Mouse (Mus musculus): ENCODE measurements around the gene Cxxc4. TPM values are rescaled to one million over a fixed set of nuclear protein-coding genes. Genes with fewer than 3 reads are reported as not detected.
"Not testable (repeated sequence)": the region's sequence is repeated elsewhere in the genome, so short reads cannot be mapped to it uniquely, and the experiment has no call there.

Cxxc4 gene
- total RNA-seq (2021), result 10 to 100 TPM; 12.3 to 15.4 TPM
- long read RNA-seq, partial matches to known transcripts, result 9 of 11 reads
- long read RNA-seq, other reads (novel, unspliced or antisense), result 2 of 11 reads

DNA sequence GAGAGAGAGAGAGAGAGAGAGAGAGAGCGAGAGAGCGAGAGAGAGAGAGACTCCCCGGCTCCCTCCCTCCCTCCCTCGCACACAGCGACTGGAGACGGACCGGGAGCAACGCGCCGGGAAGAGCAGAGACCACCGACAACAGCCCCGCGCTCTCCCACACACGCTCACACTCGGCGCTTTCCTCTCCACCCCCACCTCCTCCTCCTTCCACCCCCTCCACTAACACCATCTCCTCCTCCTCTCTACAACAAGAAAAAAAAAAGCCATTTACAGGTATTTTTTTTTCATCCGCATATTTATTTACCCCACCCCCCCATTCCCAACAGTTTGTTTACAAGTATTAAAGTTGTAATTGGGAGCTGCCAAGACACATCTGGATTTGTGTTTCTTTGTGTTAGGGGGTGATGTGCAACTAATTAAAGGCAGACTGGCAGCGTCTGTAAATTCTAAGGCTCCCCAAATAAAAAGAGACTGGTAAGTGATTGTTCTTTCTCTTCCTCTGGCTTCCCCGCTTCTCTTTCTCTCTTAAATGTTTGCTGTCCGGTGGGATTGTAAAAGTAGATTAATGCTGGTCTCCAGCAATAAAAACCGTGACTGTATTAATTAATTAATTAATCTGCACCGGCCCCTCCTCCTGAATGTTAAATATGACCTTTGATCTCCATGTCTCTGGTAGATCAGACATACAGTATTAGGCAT lies at the start of gene Cxxc4:
TSS of gene Cxxc4 (plus strand) at position 71 of the 699 bp plus-strand sequence.
- DNase-seq (ENCODE audit: low spot score in 2 of 2), result no peak

DNA sequence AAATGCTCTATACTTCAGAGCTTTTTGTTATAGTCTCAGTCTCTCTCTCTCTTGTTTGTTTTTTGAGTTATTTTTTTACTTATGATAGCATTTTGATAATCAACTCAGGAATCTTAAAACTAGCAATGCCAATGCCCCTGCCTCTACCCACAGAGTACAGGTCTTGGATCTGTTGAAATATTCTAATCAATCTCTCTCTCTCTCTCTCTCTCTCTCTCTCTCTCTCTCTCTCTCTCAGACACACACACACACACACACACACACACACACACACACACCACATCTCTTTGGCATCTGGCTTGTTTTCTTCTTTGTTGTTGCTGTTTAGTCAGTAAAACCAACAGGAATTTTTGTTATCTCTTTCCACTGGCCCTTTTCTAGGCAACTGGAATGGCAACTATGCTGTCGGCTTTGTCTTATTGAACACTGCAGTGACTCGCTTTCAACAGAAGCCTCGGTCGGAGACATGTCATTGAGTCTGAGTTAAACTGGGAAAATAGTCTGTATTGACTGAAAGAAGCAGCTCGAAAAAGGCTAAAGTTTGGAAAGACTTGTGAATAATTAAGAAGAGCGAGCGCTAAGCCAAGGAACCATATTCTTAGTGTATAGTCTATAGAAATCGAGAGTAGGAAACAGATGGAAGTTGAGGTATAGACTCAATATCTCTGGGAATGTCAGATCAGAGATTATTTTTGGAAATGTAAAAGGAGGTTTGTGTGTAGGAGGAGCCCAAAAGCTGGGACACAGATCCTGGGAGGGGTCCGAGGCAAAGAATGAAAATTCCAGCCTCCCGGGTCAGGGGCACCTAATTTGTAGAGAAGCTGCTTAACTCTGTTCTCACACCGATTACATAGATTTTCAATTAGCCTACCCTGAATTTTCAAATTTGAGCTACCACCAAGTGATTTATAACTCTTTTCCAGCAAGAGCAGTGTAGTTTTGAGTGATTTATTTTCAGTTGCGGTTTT lies 47.0 kb upstream of the Cxxc4 start:
- no peak for DNase-seq (ENCODE audit: low spot score in 2 of 2)

DNA sequence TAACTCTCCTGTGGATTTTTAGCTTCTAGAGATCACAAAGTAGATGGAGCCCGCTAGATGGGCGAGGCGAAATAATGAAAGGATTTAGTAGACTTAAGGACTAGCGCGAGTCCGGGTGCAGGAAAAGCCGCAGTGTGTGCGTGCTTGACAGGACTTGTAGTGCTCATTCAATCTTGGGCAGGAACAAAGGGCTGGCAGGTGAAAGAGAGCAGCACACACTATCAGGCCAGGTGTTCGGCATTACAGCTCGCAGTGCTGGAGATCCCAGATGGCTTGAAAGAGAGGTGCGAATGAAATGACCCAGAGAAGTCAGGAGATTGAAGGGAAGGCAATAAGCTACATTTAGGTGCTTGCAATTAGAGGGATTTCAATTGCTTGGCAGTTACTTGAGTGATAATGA lies 46.2 kb upstream of the Cxxc4 start:
- no peak for DNase-seq (ENCODE audit: low spot score in 2 of 2)

GRCm38 (mm10) chr3:134199892-134200291 lies 36.4 kb upstream of the Cxxc4 start:
- DNase-seq (ENCODE audit: low spot score in 2 of 2), result no peak

- peak in 1 of 2 experiments; percentile 16 for DNase-seq (ENCODE audit: low spot score in 2 of 2)
Observed at GRCm38 (mm10) chr3:134206624-134207023, 29.7 kb upstream of the Cxxc4 start.

- DNase-seq (ENCODE audit: low spot score in 2 of 2), result no peak
Observed at GRCm38 (mm10) chr3:134210950-134211349, 25.3 kb upstream of the Cxxc4 start.

GRCm38 (mm10) chr3:134219881-134220280 lies 16.4 kb upstream of the Cxxc4 start:
- not testable (repeated sequence) for DNase-seq (ENCODE audit: low spot score in 2 of 2)

DNA sequence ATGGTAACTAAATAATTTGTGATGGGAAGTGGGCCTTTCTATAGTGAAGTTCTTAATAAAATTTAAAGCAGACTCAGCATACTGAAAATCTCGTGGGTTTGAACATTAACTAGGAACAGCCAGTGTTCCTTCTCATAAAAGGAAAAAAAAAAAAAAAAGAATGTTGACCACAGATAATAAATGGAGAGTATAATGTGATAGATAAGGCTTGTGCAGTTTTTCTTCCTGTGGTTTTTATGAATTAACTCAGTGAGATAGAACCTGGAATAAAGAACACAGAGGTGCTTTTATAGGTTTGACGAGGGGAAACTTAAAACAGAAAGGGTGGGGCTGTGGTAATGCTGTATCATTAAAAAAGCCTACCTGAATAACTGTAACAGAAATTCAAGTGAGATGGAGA lies 15.3 kb upstream of the Cxxc4 start:
- DNase-seq (ENCODE audit: low spot score in 2 of 2), result no peak

DNA sequence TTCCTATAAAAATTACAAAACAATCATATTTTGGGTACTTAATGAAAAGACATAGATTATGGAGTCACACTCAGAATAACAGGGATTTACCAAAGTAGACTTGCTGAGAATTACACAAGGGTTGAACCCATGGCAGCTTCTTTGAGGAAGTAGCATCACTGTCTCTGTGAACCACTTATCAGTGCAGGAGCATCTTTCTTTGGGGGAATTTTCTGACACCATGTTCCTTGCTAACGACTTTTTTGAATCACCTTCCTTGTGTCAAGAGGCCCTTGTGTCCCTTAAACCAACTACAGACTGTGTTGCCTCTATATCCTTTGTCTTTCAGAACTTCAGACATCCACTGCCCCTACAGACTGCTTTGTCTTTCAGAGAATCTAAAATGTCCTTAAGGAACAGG lies 13.7 kb upstream of the Cxxc4 start:
- DNase-seq (ENCODE audit: low spot score in 2 of 2), result no peak

DNA sequence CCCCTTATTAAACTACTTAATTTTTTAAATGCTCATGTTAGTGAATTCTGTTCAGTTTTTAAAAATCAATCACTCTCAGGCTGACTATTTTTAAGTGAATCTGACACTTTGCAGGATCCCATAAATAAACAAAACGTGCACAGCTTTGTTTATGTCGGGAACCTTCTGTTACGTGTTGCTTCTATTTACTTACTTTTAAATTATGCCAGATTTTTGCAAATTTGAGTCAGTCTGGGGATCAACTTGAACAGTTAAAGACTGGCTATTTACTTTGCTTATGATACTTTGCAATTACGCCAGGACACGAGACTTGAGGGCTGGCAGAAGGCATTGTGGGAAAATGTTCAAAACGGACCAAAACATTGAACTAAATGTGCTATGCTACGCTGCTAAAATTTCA lies 12.3 kb upstream of the Cxxc4 start:
- DNase-seq (ENCODE audit: low spot score in 2 of 2), result peak in 1 of 2 experiments; percentile 39

- no peak for DNase-seq (ENCODE audit: low spot score in 2 of 2)
Observed at GRCm38 (mm10) chr3:134225928-134226327, 10.4 kb upstream of the Cxxc4 start.

DNA sequence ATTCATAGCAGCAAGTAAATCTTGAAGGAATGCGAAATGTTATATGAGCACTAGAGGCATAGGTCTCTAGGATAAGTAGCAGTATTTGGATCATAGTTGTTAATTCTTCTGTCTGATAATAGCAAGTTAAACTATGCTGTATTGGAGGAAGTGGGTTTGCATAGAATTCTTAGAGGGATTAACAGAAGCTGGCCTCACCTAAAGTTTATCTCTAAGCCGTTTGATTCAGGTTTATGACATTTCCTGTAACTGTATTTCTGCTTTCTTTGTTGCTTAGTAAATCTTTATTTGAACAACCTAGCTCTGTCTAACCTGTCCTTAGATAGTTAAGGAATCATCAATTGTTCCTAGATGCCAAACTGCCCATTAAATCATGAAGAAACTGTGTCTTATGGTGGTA lies 3.5 kb upstream of the Cxxc4 start:
- no peak for DNase-seq (ENCODE audit: low spot score in 2 of 2)

DNA sequence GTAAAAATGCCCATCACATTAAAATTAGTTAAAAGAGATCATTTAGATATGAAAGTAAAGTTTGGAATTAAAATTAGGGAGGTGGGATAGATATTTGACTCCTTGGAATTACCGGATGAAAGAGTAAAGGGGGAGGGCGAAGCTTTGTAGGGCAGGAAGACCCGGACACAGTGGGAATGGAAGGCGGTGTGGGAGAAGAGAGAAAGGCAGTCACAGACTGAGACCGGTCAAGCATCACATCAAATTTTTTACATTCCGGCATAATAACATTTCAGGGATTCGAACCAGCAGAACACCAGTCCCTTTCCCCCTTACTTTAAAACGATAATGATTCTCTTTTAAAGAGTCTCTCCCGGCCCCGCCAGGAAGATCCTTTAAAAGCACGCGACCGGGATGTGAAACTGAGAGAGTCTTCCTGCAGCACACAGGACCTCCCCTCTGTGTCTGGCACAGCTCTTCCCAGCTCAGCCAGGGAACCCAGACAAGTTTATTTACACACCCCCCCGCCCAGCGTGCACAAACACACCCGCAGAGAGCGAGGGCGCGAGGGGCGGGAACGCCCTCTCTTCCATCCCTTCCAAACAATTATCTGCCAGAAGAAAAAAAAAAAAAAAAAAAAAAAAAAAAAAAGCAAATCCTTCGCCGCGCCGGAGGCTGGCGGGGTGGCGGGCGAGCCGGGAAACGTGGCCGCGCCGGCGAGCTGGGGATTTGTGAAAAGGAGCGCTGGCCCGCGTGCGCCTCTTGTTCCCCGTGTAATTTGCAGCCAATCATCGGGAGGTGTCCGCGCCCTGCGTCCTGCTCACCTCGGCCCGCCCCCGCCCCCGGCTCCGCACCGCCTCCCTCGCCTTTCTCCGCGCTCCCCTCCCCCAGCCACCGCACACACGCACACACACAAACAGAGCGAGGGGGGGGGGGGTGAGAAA lies 532 bp upstream of the Cxxc4 start:
- DNase-seq (ENCODE audit: low spot score in 2 of 2), result peak; percentile 18 to 48

- no peak for DNase-seq (ENCODE audit: low spot score in 2 of 2)
Observed at GRCm38 (mm10) chr3:134237113-134237805, 975 bp downstream of the Cxxc4 start.

- peak; percentile 17 for DNase-seq (ENCODE audit: low spot score in 2 of 2)
Observed at GRCm38 (mm10) chr3:134238621-134239310, 2.5 kb downstream of the Cxxc4 start.

GRCm38 (mm10) chr3:134239321-134239970 lies 3.2 kb downstream of the Cxxc4 start:
- peak; percentile 53 to 71 for DNase-seq (ENCODE audit: low spot score in 2 of 2)

DNA sequence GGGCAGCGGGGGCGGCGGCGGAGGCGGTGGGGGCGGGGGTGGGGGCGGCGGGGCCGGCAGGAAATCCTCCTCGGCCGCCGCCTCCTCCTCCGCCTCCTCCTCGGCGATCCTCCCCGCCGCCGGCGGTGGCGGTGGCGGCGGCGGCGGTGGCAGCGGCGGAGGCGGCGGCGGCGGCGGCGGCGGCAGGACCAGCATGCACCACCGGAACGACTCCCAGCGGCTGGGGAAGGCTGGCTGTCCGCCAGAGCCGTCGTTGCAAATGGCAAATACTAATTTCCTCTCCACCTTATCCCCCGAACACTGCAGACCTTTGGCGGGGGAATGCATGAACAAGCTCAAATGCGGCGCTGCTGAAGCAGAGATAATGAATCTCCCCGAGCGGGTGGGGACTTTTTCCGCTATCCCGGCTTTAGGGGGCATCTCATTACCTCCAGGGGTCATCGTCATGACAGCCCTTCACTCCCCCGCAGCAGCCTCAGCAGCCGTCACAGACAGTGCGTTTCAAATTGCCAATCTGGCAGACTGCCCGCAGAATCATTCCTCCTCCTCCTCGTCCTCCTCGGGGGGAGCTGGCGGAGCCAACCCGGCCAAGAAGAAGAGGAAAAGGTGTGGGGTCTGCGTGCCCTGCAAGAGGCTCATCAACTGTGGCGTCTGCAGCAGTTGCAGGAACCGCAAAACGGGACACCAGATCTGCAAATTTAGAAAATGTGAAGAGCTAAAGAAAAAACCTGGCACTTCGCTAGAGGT lies 3.9 kb downstream of the Cxxc4 start:
- DNase-seq (ENCODE audit: low spot score in 2 of 2), result peak; percentile 59 to 72

DNA sequence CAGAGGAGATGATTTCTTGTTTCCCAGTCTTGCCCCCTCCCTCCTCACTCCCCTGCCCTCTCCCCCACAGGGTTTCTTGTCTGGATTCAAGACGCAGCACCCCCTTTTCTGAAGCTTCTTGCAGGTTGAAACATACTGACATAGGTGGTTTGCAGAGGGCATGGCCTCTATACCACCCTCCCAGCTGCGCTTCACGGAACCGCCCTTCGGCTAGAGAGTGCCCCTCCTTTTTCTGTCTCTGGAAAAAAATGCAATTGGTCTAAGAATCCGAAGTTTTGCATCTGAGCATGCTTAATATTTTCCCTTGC lies 4.4 kb downstream of the Cxxc4 start:
- peak in 1 of 2 experiments; percentile 4 for DNase-seq (ENCODE audit: low spot score in 2 of 2)

All from layer of hippocampus, adult 18-20 months (tissue).